Mouse (Mus musculus) stomach, postnatal 0 days (tissue): ENCODE results near the gene H2al1g.

ENCODE experiments used
- CTCF ChIP-seq: IDR thresholded peaks from 2 replicates; pipeline ENCODE4 v1.5.1; 2016; ENCODE audit warnings: antibody characterized with exemption, low read depth, mild to moderate bottlenecking, moderate library complexity
- EP300 ChIP-seq: optimal IDR thresholded peaks from 2 replicates; pipeline ENCODE3; 2016; ENCODE audit warnings: antibody characterized with exemption

DNA sequence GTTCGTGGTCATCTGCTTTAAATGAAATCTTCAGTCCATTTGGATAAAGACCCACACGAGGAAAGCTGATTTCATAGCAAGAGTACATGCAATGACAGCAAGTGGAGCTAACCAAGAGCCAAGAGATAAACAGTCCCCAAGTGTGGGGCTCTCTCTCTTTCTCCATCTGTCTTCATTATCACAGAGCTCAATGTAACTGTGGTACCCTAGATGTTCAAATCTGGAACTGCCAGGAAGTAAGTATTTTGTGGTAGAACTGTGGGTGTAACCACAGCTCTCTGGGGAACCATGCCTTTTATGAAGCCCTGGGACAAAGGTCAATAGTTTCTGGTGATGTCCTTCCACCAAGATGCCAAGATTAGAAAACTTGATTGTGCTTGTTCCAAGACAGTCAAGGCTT, 37.3 kb upstream of the H2al1g start:
- TF ChIP-seq CTCF (no peak), EP300 (no peak)
